Mouse (Mus musculus): ENCODE results near the gene Fgd4.

Fgd4 gene

DNA sequence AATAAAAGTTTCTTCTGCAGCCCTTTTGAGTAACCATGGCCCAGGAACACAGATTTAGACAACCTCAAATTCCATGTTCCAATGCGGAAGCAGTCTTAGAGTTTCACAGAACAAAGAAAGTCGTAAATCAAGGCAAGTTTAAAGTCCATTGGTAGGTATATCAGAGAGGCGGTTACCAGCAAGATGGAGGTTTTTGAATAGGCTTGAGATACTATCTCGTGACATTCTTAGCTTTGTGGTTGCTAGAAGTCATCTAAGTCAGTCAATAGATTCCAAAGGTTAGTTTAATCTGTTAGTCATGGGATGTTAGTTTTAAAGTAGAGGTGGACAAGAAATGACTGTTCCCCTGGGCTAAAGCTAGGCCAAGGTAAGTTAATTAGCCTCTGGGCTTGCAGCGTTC, at the start of gene Fgd4:
TSS of gene Fgd4 (minus strand) at position 89 of the 400 bp plus-strand sequence.
- no peak for ATAC-seq (ENCODE audit: low TSS enrichment)

DNA sequence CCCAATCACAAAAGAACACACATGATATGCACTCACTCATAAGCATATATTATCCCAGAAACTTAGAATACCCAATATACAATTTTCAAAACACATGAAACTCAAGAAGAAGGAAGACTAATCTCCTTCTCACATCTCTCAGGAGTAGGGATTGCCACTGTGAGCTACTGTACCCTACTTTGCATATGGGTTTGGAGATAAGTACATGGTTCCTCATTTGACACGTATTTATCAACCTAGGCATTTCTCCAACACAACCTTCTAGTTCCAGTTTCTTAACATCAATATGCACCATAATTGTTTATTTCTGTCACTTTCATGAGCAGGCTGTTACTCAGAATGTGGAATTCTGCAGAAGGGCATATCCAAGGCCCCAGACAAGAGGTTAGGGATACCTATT, 44.8 kb upstream of the Fgd4 start:
- no peak for ATAC-seq (ENCODE audit: low TSS enrichment)

DNA sequence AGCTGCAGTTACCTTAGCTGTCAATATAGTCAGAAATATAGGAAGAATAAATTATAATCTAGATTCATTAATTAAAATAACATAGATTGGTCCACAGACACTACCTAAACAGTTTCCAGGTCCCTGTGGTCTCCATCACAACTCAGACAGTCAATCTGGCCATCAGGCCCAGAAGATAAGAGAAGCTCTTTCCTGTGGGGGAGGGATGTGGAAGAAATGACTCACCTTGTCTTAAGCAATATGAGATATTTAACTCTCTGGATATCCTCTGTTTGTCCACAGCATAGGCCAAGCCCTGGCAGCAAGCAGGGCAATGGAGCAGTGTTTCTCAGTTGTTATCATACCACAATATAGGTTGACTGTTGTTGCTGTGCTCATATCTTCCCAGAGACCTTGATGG, 33.4 kb upstream of the Fgd4 start:
- no peak for ATAC-seq (ENCODE audit: low TSS enrichment)

DNA sequence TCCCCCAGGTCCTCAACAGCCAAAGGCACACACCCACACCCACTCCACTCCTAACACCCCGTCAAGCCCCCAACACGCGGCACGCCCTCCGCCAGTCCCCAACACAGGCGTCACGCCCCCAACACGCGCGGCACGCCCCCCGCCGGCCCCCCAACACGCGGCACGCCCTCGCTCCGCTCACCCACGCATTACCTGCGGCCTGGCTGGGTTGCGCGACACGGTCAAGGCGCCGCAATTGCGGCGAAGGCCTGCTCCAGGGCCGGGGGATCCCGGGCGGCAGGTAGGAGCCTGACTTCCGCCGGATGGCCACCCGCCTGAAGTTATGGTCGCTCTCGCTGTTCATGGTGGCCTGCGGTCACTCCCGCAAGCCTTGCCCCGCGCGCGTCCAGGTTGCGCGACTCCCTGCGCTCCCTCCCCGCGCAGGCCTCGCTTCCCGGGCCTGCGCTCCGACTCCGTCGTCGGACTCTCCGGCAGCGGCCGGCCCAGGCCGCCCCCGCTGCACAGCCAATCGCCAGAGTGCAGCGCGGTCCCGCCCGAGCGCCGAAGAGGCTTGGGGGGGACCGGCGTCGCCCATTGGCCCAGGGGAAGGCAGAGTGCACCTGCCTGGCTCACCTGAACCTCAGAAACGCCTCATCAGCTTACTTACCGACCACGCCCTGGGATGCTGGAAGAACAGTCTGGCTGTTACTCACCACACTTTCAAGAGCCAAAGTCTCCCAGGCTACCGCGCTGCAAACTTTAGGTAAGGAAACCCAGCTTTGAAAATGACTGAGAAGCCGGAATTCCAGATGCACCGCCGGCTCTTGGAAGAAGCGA, 555 bp downstream of the Fgd4 start:
- ATAC-seq (ENCODE audit: low TSS enrichment) = peak; percentile 93

DNA sequence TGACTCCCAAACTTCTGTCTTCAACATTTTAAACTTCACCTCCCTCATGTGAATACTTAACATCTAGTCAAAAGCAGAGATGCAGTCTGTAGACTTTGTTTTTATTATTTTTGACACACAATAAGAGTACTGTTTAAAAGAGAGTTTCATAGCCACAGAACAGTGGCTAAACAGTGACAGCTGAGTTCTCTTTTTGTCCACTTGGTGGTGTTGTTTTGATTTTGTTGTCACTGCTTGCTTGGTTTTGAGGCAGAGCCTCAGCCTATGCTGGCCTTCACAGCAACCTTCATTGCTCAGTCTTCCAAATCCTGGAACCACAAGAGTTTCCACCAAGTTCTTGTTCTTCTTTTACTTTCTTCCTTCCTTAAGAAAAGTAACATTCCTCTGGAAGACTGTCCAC, 3.8 kb downstream of the Fgd4 start:
- ATAC-seq (ENCODE audit: low TSS enrichment) = peak; percentile 72; the same call in 1 of the 2 replicates

DNA sequence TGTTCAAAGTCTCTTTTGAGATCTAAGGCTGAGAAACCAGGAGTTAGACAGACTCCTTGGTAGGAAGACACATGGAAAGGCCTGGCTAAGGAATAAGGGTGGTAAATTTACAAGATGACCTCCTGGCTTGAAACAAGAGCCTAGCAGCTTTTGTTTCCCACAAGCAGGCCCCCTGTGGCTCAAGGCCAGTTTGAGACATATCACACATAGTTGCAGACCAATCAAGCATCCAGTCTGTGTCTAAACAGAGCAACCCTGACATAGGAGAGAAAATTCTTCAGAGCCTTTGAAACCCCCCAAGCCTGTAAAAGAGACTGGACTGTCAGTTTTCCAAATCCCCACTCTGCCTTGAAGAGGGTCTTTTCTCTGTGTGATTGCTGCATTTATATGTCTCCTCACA, 7.7 kb downstream of the Fgd4 start:
- no peak for ATAC-seq (ENCODE audit: low TSS enrichment)

DNA sequence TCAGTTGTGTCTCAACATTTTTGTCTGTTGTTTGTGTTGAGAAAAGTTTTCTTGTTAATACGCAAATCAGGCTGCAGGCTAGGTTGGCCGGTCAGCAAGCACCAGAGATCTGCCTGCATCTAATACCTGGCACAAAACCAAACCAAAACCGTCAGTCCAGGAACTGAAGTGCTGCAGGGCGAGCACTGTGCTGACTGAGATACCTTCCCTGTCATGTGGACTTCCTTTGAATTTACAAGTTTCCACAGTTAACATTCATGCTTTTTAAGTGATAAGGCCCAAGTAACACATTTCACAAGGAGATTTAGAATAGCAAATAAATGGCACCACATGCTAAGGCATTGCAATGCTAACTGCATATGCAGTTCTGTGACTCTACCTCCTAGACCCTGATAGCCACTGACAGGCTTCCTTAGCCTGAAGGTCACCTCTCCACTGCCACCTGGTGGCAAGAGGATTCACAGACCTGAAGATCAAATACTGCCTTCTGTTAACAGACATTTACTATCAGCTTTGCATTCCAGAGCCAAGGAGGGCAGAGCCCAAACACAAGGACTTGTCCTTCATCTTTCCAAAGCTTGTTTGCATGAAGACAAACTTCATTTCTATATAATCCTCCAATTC, 15.8 kb downstream of the Fgd4 start:
- ATAC-seq (ENCODE audit: low TSS enrichment) = peak; percentile 88

DNA sequence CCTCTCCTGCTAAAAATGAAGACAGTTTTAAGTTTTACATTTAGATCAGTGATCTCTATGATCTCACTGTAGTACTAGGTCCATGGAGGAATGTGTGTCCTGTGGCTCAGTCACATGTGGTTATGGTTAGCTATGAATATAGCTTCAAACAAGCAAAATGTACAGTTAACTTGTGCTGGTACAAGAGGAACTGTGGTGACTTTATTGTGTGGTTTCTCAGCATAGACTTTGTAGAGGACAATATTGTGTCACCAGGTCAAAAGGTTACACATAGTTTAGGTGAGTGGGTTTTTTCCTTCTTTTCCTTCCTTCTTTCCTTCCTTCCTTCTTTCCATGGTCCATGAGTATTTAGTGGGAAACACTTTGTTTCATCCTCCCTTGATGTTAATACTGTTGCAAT, 23.8 kb downstream of the Fgd4 start:
- ATAC-seq (ENCODE audit: low TSS enrichment) = no peak

DNA sequence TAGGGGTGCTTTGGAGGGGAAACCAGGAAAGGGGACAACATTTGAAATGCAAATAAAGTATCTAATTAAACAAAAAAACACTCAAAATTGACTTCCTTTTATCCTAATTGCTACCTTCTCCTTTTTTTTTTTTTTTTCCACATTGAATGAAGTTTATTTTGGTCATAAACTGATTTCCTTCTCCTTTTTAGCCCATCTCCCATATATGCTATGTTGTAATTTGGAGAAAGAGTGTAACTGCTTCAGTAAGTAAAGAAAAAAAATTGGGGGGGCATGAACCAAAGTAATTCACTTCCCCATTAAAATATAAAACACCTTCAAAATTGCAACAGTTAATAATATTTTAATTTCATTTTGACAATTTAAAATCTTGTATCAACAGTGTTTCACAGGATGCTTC, 25.8 kb downstream of the Fgd4 start:
- ATAC-seq (ENCODE audit: low TSS enrichment) = no peak

DNA sequence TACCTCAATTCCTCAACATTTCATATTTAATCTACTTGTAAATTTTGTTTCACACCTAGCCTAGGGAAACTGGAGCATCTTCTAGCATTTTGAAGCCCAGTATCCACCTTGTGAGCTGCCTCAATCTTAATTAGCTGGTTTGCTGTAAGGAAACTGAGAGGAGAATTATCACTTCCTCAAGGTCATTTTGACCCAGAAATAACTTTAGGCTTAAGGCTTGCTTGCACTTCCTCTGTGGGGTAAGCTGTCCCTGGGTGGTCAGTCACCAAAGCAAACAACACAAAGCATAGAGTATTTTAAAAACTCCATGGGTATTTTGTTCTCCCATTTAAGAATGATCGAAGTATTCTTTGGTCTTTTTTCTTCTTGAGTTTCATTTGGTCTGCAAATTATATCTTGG, 27.2 kb downstream of the Fgd4 start:
- no peak for ATAC-seq (ENCODE audit: low TSS enrichment)

DNA sequence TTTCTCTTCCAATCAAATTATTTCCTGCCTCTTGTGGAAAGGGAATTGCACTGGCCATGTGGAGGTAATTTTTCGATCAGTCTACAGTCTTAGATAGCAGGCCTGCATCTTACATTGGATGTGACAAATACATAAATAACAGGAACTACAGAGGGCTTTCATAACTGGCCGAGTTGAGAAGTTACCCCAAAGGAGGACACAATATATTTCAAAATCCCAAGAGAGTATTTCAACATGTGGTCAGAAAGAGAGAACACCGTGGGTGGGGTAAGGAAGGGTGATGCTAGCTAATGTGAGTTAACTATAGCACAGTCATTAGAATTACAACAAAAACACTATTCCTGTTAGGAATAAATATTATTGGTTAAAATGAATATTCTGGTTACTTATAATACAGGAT, 29.0 kb downstream of the Fgd4 start:
- no peak for ATAC-seq (ENCODE audit: low TSS enrichment)

DNA sequence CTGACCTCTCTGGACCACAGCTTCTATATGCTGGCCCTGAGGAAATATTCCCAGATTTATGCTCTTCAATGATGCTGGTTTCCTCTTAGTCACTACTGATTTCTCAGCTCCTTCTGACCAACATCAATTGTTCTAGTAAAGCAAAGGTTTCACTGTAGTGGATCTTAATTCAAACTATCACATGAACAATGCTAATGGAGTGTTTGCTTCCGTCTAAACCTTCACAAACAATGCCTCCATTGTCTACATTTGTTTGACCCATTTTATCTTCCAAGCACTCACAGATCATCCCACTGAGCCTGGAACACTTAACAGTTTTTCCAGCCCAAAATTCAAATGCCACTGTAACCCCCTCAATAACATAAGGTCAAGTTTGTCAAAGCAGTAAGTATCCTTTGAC, 33.6 kb downstream of the Fgd4 start:
- no peak for ATAC-seq (ENCODE audit: low TSS enrichment)

DNA sequence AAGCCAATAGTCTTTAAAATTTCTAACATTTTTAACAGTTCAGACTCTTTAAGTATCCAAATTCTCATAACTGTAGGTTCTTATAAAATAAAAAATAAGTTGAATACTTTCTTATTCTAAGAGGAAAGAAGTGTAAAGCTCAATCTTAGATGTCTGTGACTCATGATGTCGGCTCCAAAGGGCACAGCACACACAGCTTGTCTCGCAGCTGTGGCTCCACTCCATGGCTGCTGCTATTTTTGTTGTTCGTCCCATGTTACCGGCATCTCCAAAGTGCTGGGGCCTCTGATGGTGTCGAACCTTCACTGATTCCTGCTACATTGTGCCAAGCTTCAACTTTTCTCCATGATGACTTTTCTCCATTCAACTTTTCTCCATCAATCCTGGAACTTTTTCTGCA, 34.1 kb downstream of the Fgd4 start:
- no peak for ATAC-seq (ENCODE audit: low TSS enrichment)

DNA sequence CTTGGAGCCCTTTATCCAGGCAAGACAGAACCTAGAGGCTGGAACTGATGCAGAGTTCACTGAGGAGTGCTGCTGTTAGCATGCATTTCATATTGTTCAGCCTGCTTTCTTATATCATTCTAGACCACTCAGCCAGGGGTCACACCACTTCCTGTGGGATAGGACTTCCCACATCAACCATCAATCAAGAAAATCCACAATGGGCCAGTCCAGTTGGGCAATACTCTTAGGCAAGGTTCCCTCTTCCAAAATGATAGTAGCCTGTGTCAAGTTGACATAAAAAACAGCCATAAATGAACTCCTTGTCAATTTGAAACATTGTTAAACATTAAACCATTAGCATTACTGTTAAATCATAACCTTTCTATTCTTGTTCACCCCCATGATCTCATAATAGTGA, 34.6 kb downstream of the Fgd4 start:
- no peak for ATAC-seq (ENCODE audit: low TSS enrichment)

DNA sequence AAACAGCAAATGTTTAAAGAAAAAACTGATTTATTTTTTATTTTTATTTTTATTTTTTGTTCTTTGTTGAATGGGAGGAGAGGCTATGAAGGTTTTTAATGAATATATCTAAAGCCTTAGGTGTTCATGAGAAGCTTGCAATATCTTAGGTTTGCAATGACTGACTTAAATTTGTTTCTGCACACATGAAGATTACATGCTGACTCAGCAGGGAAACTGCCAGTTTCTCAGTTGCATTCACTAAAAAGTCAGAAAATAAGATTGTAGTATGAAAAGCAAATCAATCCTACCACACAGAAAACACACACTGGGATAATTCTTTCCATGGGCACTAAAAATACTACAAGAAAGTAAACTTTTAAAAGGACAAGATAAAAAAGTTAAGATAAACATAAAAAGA, 39.6 kb downstream of the Fgd4 start:
- ATAC-seq (ENCODE audit: low TSS enrichment) = no peak

DNA sequence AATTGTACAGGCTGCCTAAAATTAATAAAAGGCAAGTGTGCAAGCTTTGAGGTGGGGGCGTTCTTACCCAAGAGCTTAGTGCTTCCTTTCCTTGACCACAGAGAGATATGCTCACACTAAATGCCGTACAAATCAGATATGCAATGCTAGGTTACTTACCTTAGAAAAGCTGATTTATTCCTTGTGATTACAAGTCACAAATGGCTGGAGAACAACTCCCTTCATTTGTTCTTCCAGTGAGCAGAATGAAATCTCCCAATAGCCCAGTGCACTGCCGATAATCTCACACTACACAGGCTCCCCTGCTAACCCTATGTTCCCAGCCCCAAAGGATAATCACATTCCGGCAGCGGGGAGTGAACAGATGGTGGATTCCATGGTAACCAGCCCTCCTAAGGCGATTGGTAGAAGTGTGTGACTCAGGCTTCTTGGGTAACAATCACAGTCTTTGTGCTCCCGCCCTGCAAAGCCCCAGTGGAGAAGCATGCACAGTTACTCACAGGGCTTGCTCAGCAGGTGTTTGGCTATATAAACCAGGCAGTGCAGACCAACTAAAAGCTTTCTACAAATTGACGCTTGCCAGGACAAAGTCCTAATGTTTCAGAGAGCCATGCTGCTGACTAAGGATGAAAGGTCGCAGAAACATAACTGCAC, 40.3 kb downstream of the Fgd4 start:
- ATAC-seq (ENCODE audit: low TSS enrichment) = peak; percentile 98

DNA sequence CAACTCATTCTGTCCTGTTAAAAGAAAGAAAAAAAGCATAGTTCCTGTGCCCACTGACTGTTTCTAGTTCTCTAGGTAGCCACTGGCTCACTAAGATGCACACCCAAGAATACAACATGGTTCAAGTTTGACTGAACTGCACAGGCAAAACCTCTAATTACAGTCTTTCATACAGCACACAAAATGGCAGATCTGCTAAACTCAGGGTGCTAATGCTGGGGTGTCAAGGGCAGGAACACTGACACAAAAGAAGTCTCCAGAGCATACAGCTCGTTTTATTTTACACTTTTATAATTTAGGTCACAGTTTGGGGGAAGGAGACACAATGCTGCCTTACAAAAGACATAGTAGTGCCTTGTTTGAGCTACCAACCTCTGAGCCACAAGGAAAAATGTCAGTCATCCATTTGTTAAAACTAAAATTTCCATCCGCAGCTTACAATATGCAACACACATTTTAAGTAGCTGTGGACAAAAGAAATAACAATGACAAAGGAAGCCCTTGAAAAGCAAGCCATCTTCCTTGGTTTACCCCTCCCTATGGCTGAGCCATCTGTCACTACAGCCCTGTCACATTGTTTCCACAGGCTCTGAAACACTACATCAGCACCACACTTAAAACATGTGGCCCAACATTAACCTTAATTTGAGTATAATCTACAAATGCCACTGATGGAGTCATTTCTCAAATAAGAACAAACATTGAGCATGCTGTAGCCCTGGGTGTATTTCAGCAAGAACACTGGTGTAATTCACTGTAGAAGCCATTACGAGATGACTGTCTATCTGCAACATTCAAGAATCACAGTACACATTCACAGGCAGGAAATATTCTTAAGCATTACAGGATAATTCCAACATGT, 41.1 kb downstream of the Fgd4 start:
- ATAC-seq (ENCODE audit: low TSS enrichment) = peak; percentile 64

DNA sequence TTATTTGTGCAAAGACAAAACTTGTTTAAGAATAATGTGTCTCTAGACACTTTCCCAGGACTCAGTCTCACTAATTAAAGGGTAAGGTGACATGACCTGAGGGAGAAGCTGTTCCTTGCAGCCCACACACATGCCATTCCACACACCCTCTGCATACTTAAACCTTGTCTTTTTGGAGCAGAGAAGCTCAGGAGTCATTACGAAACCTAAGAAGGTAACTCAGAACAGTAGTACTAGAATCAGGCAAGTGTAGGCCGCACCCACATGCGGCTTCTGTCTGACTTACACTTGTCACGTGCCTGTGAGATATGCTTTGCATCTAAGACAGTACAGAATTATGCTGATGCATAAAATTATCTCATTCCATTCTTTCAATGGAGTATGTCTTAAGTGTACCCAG, 42.6 kb downstream of the Fgd4 start:
- peak; percentile 41 for ATAC-seq (ENCODE audit: low TSS enrichment)

DNA sequence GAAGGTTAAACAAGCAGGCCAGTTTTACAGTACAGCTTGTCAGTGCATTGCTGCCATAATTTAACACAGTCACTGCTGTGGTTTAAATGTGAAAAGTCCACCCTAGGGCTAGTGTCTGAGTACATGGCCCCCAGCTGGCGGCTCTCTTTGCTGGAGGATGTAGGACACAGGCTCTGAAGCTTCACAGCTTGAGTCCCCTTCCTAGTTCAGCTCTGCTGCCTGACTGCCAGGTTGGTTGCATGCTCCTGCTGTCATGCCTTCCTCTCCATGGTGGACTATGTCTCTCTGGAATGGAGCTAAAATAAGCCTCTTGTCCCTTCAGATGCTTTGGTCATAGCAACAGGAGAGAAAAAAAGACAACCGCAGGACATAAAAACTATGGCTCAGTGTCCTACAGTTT, 46.3 kb downstream of the Fgd4 start:
- ATAC-seq (ENCODE audit: low TSS enrichment) = no peak

DNA sequence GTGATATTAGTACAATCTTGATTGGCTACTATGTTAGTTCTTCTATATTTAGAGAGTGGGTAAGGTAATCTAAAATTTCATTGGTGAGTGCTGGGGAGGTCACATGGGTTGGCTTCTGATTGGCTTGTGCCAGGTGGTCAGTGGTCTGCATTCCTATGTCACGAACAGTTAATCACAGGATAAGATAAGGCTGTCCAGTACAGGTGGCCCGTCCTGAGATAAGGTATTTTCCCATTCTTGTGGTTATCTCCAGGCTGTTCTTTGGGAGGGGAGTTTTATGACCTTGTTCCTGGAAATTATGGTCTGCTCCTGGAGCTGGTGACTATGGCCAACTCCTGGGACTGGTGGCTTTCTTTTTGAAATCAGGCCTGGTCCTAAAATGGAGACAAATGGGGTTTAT, 48.2 kb downstream of the Fgd4 start:
- ATAC-seq (ENCODE audit: low TSS enrichment) = no peak

DNA sequence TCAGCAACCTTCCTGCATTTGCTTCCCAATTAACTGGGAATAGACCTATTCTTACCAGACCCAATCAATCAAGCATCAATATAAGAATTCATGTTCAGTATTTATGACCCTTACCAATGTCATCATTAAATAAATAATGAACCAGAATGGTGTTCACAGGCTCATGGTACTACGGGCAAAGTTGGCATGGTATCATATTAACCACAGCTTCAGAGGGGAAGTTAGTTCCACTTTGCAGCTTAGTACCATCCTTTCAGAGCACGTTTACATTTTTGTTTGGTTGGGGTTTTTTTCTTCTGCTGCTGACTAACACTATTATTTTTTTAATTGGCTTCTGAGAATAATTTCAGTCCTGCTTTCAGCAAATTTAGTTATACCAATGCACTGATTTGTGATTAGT, 51.2 kb downstream of the Fgd4 start:
- ATAC-seq (ENCODE audit: low TSS enrichment) = no peak

DNA sequence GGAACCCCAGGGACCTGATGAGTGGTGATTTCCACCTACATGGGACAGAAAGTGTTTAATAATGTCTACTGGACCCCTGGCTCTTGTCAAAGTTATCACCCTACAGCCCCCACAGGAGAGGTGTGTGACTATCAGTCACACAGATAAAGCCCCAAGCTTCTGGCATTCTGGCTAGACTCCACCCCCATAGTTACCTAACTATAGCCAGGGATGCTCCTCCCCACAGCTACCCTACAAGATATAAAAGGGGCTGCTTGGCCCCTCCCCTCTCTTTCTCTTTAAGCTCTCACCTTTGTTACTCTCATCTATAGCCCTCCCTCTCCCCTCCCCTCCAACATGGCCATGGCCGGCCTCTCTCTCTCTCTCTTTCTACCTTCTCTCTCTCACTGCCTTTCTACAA, 53.7 kb downstream of the Fgd4 start:
- ATAC-seq (ENCODE audit: low TSS enrichment) = no peak
